Mouse (Mus musculus) embryonic facial prominence, embryonic 12.5 days (tissue): ENCODE data around the gene 2310009B15Rik. TPM values are rescaled to one million over a fixed set of nuclear protein-coding genes. Genes with fewer than 3 reads are reported as not detected.

ENCODE experiments used
- polyA plus RNA-seq: library from polyadenylated mRNA; unstranded; fragments of >200 nt; fragmentation: Nextera tagmentation; extraction: Ambion mirVana; gene quantifications from 2 replicates; pipeline ENCODE4 v1.2.1, GENCODE M21; 2016

Gene 2310009B15Rik
- polyA plus RNA-seq, 1 experiment from 2014 or later, result 43.2 TPM

Other genes with a start within 250 kb of the 2310009B15Rik start
- gene Nek7, start 236.7 kb downstream of the 2310009B15Rik start, polyA plus RNA-seq, result 29.2 and 31.5 TPM in 2 replicates
- 0.91 and 1.3 TPM in 2 replicates for gene Lhx9, start 8.3 kb downstream of the 2310009B15Rik start, polyA plus RNA-seq
- gene Dennd1b, start 106.6 kb upstream of the 2310009B15Rik start, polyA plus RNA-seq, result 6.4 and 7.5 TPM in 2 replicates